Mouse (Mus musculus): Measurements from ENCODE around the gene D130052B06Rik.
A peak's percentile ranks its signal among the peaks of the same experiment; 100 is the strongest.

D130052B06Rik gene

DNA sequence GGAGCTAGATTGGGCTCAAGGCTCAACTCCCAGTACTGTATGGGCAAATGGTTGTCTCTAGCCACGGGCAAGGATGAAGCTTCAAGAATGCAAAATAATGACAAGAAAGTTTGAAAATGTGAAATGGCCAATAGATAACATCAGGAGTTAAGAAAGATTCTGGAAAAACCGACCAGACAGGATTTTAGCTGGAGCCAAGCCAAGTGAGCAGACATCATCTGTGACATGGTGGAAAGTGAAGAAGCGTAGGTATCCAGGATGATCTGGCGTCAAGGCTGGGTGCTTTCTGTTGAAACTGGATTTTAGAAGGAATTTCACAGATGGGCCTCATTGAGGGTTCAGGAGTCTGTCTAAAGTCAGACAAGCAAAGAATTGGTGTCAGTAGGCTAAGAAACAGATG is at the start of gene D130052B06Rik:
Gene D130052B06Rik (plus strand): TSS at position 317 of the 400 bp plus-strand sequence.
- DNase-seq, result no peak

- no peak for DNase-seq
Observed at GRCm38 (mm10) chr11:33550861-33551560, 48.1 kb upstream of the D130052B06Rik start.

GRCm38 (mm10) chr11:33554123-33554522 is 45.0 kb upstream of the D130052B06Rik start:
- DNase-seq, result peak; percentile 25

GRCm38 (mm10) chr11:33563921-33564320 is 35.2 kb upstream of the D130052B06Rik start:
- no peak for DNase-seq

GRCm38 (mm10) chr11:33570413-33570812 is 28.7 kb upstream of the D130052B06Rik start:
- DNase-seq, result no peak

- no peak for DNase-seq
Observed at GRCm38 (mm10) chr11:33574944-33575343, 24.2 kb upstream of the D130052B06Rik start.

GRCm38 (mm10) chr11:33578859-33579258 is 20.2 kb upstream of the D130052B06Rik start, which contains the start of gene Gabrp:
Gene Gabrp, minus strand, starts transcription at chr11:33578959.
- no peak for DNase-seq

DNA sequence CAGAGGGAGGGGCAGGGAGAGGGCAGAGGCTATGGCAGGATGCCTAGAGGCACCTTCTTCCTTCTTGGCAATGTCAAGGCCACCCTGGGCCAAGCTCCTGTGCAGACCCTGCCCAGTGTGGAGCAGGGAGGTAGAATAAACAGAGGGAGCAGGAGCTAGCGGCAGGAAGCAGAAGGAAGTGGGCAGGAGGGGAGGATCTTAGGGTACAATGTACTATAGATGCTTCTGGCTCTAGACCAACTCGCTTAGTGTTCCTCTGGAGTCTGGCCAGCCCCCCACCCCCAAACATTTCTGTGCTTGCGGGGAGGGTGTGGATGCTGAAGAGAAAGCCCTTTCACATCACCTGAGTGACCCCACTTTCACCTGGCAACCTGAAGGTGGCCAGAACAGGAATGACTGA is 19.5 kb upstream of the D130052B06Rik start:
- DNase-seq, result no peak

DNA sequence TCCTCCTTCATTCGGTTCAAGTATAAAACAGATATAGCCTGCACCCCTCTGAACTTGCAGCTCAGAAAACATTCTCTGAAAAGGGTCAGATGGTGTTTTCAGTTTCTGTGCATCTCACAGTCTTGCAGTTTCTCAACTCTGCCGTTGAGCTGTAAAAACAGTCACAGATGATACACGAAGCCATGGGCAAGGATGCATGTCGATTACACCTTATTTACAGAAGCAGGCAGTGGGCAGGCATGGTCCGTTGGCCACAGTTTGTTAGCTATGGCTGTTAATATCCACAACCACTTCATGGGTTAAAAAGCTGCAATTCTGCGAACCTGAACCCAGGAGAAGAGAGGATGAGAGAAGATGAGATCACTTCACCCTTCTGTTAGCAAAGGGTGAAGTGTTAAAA is 12.5 kb upstream of the D130052B06Rik start:
- DNase-seq, result no peak

DNA sequence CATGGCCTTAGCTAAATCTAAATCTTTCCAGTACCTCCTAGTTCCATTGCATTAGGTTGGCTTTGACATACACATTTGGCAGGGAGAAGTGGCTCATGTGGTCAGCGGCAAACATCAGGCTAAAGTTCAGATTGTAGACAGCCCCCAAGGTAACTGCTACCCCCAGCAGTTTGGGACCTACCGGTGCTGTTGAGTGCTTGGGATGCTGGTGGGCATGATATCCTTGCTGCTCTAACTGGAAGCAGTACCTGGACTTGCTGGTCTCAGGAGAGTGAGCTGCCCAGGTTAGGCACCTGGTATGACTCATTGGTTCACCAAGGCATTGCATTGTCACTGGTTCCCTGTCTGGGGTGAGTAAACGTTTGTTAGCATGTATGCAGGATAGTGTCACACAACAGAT is 8.3 kb upstream of the D130052B06Rik start:
- no peak for DNase-seq

- DNase-seq, result no peak
Observed at GRCm38 (mm10) chr11:33592826-33593225, 6.3 kb upstream of the D130052B06Rik start.

- no peak for DNase-seq
Observed at GRCm38 (mm10) chr11:33596655-33597054, 2.4 kb upstream of the D130052B06Rik start.

DNA sequence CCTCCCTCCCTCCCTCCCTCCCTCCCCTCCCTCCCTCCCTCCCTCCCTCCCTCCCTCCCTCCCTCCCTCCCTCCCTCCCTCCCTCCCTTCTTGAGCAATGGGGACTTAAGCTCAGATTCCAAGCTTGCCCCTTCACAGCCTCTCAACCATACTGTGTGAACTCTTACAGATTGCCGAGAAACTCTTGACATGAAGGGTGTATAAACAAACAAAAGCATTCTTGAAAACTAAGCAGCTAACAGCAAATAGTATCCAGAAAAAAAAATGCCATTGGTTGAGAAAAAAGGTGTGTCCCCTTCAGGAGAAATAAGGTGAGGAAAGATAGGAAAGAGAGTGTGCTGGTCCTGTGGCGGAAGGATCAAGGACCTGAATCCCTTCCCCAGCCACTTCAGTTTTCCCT is 4.1 kb downstream of the D130052B06Rik start:
- DNase-seq, result no peak

DNA sequence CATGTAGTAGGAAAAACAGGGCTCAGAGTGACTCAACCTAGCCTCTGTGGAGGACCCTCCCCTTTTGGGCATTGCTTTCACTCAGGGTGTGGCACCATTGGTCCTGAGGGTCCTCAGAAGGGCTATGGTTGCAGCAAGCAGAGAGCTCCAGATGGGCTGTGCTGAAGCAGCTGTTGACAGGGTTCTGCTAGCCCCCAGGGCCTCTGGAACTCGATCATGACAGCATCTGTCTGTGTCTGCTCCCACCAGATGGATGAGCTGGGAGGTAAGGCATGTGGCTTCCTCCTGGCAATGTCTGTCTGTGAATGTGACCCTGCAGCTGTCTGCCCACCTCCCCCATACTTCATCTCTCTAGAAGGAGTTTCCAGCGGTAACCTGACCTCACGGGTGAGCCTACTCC is 8.7 kb downstream of the D130052B06Rik start:
- no peak for DNase-seq

DNA sequence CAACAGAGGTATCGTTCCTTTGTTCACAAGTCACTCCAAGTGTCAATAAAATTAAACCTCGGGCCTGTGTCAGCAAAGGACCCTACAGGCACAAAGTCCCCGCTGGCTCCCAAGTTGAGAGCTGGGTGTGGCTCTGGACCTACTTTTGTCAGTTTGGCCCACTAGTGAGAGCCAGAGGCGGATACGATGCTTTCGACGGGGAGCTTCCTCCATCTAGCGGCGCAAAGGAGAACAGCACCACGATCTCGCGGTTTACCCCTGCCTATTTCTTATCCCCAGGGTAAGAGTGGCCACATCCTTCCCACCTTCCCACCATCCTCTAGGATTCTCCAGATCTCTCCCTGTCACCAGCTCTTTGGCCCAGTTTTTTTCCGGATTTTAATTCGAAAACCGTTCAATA is 15.1 kb downstream of the D130052B06Rik start:
- DNase-seq, result peak; percentile 38

- DNase-seq, result no peak
Observed at GRCm38 (mm10) chr11:33627136-33627742, 28.1 kb downstream of the D130052B06Rik start.

GRCm38 (mm10) chr11:33637107-33637506 is 38.0 kb downstream of the D130052B06Rik start:
- no peak for DNase-seq

DNA sequence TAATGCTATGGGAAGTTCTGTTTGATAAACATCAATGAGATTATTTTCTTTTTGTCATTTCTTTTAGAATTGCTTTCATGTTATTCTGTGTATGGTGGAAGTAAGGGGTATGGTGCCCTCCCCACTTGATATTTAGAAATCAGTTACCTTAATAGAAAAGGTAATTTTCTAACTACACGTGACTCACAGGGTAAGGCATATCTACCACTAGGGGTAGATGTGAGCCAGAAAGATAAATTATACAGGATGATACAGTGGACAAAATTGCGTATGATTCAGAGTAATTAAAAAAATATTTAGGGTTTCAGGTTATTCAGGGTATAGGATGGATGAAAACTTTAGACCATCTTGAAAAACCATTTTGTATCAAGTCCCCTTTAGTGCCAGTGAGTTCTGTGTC is 50.3 kb downstream of the D130052B06Rik start:
- DNase-seq, result no peak

- no peak for DNase-seq
Observed at GRCm38 (mm10) chr11:33654485-33654884, 55.4 kb downstream of the D130052B06Rik start.

DNA sequence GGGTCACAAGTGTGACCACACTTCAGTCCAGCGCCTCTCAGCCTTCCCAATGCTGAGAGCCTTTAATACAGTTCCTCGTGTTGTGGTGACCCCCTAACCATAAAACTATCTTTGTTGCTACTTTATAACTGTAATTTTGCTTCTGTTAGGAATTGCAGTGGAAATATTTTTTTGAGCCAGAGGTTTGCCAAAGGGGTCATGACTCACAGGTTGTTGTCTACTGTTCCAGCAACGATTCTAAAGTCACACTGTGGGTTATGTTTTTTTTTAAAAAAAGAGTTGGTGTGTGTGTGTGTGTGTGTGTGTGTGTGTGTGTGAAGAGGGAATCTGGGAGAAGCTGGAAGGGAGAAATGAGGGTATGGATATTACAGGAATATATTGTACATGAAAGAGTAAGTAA is 56.1 kb downstream of the D130052B06Rik start:
- no peak for DNase-seq

DNA sequence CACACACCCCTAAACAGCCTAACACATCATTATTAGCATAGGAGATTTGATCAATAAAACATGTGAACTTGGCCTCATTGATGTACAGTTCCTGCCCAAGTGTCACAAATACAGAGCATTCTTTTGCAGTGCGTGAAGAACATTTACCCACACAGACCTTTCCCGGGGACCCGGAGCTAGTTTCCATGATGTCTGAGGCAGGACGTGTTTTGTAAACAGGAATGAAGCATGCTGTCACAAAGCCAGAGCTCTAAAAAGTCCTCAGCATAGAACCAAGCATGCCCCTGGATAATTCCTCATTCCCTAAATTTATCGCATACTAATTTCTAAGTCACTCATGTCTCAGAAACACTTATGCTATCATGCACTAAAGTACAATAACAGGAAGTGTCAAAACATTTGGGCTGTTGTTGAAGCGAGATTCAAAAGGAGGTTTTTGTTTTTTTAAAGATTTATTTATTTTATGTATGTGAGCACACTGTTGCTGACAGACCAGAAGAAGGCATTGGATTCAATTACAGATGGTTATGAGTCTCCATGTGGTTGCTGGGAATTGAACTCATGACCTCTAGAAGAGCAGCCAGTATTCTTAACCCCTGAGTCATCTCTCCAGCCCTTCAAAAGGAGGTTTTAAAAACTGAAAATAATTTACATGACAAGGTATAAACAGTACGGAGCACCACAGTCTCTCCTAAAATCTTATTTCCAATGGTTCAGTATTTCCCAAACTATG is 56.9 kb downstream of the D130052B06Rik start:
- no peak for DNase-seq

DNA sequence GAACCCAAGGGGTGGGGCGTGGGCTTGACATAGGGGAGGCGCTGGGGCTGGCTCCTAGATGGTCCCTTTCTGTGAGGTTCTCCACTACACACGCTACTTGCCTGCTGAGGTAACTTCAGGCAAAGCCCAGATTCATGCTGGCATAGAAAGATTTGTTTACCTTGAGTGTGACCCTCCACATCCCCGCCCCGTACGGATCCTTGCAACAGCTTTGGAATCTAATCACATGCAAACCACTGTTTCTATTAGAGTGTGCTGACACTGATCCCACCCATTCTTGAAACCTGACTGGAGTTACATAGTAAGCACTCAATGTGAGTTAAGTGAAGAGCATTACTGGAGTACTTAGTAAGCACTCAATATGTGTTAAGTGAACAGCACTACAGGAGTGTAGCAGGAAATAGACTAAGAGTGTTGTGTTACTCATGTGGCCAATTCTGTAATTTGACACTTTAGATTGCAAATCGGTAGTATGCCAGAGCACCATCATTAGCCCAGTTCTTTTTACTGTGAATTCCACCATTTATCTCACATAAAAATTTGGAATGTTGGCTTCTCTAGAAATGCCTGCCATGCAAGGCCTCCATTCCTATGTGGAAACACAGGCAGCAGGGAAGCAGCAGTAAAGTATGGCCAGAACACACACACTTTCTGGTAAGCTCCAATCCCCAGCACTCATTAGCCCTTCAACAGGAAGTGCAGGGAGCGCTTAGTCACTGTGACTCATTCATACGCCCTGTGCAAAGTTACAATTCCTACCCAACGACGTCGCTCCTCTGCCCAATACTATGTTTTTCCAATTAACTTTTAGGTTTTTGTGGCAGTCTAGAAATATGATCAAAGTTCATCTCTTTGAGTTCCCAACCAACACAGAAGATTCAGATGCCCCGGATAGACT is 61.2 kb downstream of the D130052B06Rik start:
- no peak for DNase-seq

DNA sequence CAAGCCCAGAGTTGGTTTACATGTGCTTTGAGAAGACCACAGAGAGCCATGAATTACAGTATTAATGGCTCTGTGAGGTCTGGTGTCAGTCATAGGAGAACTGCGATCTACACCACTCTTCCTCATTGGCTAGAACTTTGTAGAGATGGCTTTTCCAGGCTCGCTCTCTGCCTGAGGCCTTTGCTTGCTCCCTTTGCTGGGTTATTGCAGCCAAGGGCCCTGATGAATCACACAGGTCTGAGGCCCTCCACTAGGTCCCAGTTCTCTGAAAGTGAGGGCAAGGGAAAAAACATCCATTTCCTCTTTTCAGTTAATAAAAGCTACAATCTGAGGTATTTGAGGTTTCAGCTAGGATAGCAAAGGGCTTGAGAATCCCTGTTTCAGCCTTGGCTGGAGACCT is 64.5 kb downstream of the D130052B06Rik start:
- DNase-seq, result no peak

All from cerebellum, adult 9-11 months (tissue).